Mouse (Mus musculus) heart, adult 2 months (tissue): Measurements from ENCODE around the gene Sash1.

ENCODE experiments used
- CTCF ChIP-seq: fragments of 200-600 bp; IDR thresholded peaks from 2 replicates; pipeline ENCODE4 v1.8.1; 2022; ENCODE audit warnings: antibody characterized with exemption, mild to moderate bottlenecking, moderate library complexity
- EP300 ChIP-seq: fragments of 200-500 bp; IDR thresholded peaks from 2 replicates; pipeline ENCODE4 v1.6.1; 2011; ENCODE audit warnings: low read depth, low read length, control low read depth; ENCODE audit not compliant: insufficient read depth
- POLR2A ChIP-seq: fragments of 200-500 bp; IDR thresholded peaks from 2 replicates; pipeline ENCODE4 v1.6.1; 2011; ENCODE audit warnings: mild to moderate bottlenecking, low read depth, low read length, control low read depth; ENCODE audit not compliant: insufficient read depth

GRCm38 (mm10) chr10:8917350-8917749 lies 31.5 kb upstream of the Sash1 start:
- TF ChIP-seq EP300: peak; percentile 85
- no peak for TF ChIP-seq CTCF
- TF ChIP-seq POLR2A: peak; percentile 24; the same call in 1 of the 2 replicates
